Mouse (Mus musculus): ENCODE data around the gene Depdc5.
"Not testable (repeated sequence)": the region's sequence is repeated elsewhere in the genome, so short reads cannot be mapped to it uniquely, and the experiment has no call there.

Gene Depdc5

GRCm38 (mm10) chr5:32907496-32907895, 44.0 kb downstream of the Depdc5 start:
- DNase-seq (ENCODE audit: low read depth in 2 of 2, low spot score in 2 of 2), result no peak

- no peak for DNase-seq (ENCODE audit: low read depth in 2 of 2, low spot score in 2 of 2)
These were observed 50.6 kb downstream of the Depdc5 start for GRCm38 (mm10) chr5:32914071-32914470.

GRCm38 (mm10) chr5:32919281-32919680, 55.8 kb downstream of the Depdc5 start:
- DNase-seq (ENCODE audit: low read depth in 2 of 2, low spot score in 2 of 2), result not testable (repeated sequence)

- DNase-seq (ENCODE audit: low read depth in 2 of 2, low spot score in 2 of 2), result no peak
These were observed 59.4 kb downstream of the Depdc5 start for GRCm38 (mm10) chr5:32922906-32923305.

GRCm38 (mm10) chr5:32930761-32931160, 67.3 kb downstream of the Depdc5 start:
- DNase-seq (ENCODE audit: low read depth in 2 of 2, low spot score in 2 of 2), result no peak

- DNase-seq (ENCODE audit: low read depth in 2 of 2, low spot score in 2 of 2), result no peak
These were observed 71.2 kb downstream of the Depdc5 start for GRCm38 (mm10) chr5:32934654-32935053.

GRCm38 (mm10) chr5:32940586-32940985, 77.1 kb downstream of the Depdc5 start:
- no peak for DNase-seq (ENCODE audit: low read depth in 2 of 2, low spot score in 2 of 2)

- DNase-seq (ENCODE audit: low read depth in 2 of 2, low spot score in 2 of 2), result no peak
These were observed 77.9 kb downstream of the Depdc5 start for GRCm38 (mm10) chr5:32941209-32941924.

GRCm38 (mm10) chr5:32950077-32950476, 86.6 kb downstream of the Depdc5 start:
- DNase-seq (ENCODE audit: low read depth in 2 of 2, low spot score in 2 of 2), result no peak

GRCm38 (mm10) chr5:32950702-32951274, 87.3 kb downstream of the Depdc5 start:
- no peak for DNase-seq (ENCODE audit: low read depth in 2 of 2, low spot score in 2 of 2)

GRCm38 (mm10) chr5:32955716-32956115, 92.2 kb downstream of the Depdc5 start:
- no peak for DNase-seq (ENCODE audit: low read depth in 2 of 2, low spot score in 2 of 2)

GRCm38 (mm10) chr5:32961616-32962015, 98.1 kb downstream of the Depdc5 start:
- DNase-seq (ENCODE audit: low read depth in 2 of 2, low spot score in 2 of 2), result no peak

- no peak for DNase-seq (ENCODE audit: low read depth in 2 of 2, low spot score in 2 of 2)
These were observed 99.1 kb downstream of the Depdc5 start for GRCm38 (mm10) chr5:32962581-32962980.

GRCm38 (mm10) chr5:32976541-32976940, 113.0 kb downstream of the Depdc5 start:
- no peak for DNase-seq (ENCODE audit: low read depth in 2 of 2, low spot score in 2 of 2)

- no peak for DNase-seq (ENCODE audit: low read depth in 2 of 2, low spot score in 2 of 2)
These were observed 113.7 kb downstream of the Depdc5 start for GRCm38 (mm10) chr5:32977179-32977578.

- no peak for DNase-seq (ENCODE audit: low read depth in 2 of 2, low spot score in 2 of 2)
These were observed 121.9 kb downstream of the Depdc5 start for GRCm38 (mm10) chr5:32985379-32985778.

- DNase-seq (ENCODE audit: low read depth in 2 of 2, low spot score in 2 of 2), result no peak
These were observed 124.4 kb downstream of the Depdc5 start for GRCm38 (mm10) chr5:32987873-32988272.

- no peak for DNase-seq (ENCODE audit: low read depth in 2 of 2, low spot score in 2 of 2)
These were observed 126.6 kb downstream of the Depdc5 start for GRCm38 (mm10) chr5:32989959-32990640.

GRCm38 (mm10) chr5:32991152-32991551, 127.7 kb downstream of the Depdc5 start:
- no peak for DNase-seq (ENCODE audit: low read depth in 2 of 2, low spot score in 2 of 2)

- DNase-seq (ENCODE audit: low read depth in 2 of 2, low spot score in 2 of 2), result no peak
These were observed 131.0 kb downstream of the Depdc5 start for GRCm38 (mm10) chr5:32994471-32994870.

GRCm38 (mm10) chr5:32995756-32996155, 132.3 kb downstream of the Depdc5 start:
- DNase-seq (ENCODE audit: low read depth in 2 of 2, low spot score in 2 of 2), result no peak

- no peak for DNase-seq (ENCODE audit: low read depth in 2 of 2, low spot score in 2 of 2)
These were observed 133.1 kb downstream of the Depdc5 start for GRCm38 (mm10) chr5:32996560-32996959.

All from CD8-positive naive resting alpha-beta T cell, adult 2 months (primary cell).